Mouse (Mus musculus): ENCODE results near the gene Treh. TPM values are rescaled to one million over a fixed set of nuclear protein-coding genes. Genes with fewer than 3 reads are reported as not detected.
"Not testable (repeated sequence)": the region's sequence is repeated elsewhere in the genome, so short reads cannot be mapped to it uniquely, and the experiment has no call there.

The Treh gene
- polyA plus RNA-seq (2014; fragmentation: Nextera tagmentation; extraction: Ambion mirVana): not detected in 2 replicates

- no peaks in the 10 kb centered on the region for H3K4me1 ChIP-seq (ENCODE audit: control insufficient read depth, insufficient read depth, low read length)
- H3K9me3 ChIP-seq (ENCODE audit: control insufficient read depth, low read length): no peaks in the 10 kb centered on the region
- no peaks in the 10 kb centered on the region for H3K36me3 ChIP-seq (ENCODE audit: control insufficient read depth, insufficient read depth, low read length)
- no peak within 1 kb of the TSS for H3K9ac ChIP-seq (replicated peaks; ENCODE audit: low read length)
- ATAC-seq (ENCODE audit: low FRiP score, low TSS enrichment) (no peak), DNase-seq (no peak)
- H3K27me3 ChIP-seq (ENCODE audit: control insufficient read depth, insufficient read depth, low read length): no peaks in the 10 kb centered on the region
- WGBS: 84% methylated on average over 3 of the region's 3 CpGs
- H3K4me2 ChIP-seq (ENCODE audit: low read length): no peak within 1 kb of the TSS
- no peak within 1 kb of the TSS for H3K27ac ChIP-seq (replicated peaks; ENCODE audit: low read depth, low read length)
- H3K4me3 ChIP-seq (replicated peaks; ENCODE audit: low read depth, low read length): no peak within 1 kb of the TSS
Observed at GRCm38 (mm10) chr9:44673005-44673404, at the start of gene Treh. TSS of gene Treh (plus strand) at chr9:44673233.

- ATAC-seq (ENCODE audit: low FRiP score, low TSS enrichment): no peak
- Histone ChIP-seq H3K4me2 (ENCODE audit: low read length) (no peak overlapping the region), H3K36me3 (ENCODE audit: control insufficient read depth, insufficient read depth, low read length) (peaks cover 79% of the 10 kb centered on the region), H3K27ac (replicated peaks; ENCODE audit: low read depth, low read length) (no peak overlapping the region), H3K27me3 (ENCODE audit: control insufficient read depth, insufficient read depth, low read length) (no peaks in the 10 kb centered on the region), H3K9ac (replicated peaks; ENCODE audit: low read length) (no peak overlapping the region), H3K4me1 (ENCODE audit: control insufficient read depth, insufficient read depth, low read length) (no peaks in the 10 kb centered on the region), H3K9me3 (ENCODE audit: control insufficient read depth, low read length) (no peaks in the 10 kb centered on the region), H3K4me3 (replicated peaks; ENCODE audit: low read depth, low read length) (no peak overlapping the region)
- WGBS: 93% methylated on average over 5 of the region's 5 CpGs
- no peak for DNase-seq
Observed at GRCm38 (mm10) chr9:44624390-44624789, 48.6 kb upstream of the Treh start.

DNA sequence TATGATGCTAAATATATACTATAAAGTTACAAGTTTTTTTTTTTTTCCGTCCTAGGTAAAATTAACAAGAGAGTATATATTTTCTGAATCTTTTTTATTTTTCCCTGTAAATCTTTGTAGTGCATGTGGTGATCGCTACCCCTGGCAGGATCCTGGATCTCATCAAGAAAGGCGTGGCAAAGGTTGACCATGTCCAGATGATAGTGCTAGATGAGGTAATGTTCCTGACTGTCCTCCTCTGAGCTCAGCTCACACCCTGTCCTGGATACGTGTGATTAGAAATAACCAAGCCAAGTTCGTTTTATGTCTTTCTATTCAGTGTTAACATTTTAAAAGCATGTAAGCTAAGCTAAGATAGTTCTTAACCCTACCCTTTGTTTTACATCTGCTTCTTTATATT is 46.8 kb upstream of the Treh start:
- ATAC-seq (ENCODE audit: low FRiP score, low TSS enrichment) (no peak), DNase-seq (no peak)
- Histone ChIP-seq H3K4me1 (ENCODE audit: control insufficient read depth, insufficient read depth, low read length) (no peaks in the 10 kb centered on the region), H3K36me3 (ENCODE audit: control insufficient read depth, insufficient read depth, low read length) (peaks cover 84% of the 10 kb centered on the region), H3K9ac (replicated peaks; ENCODE audit: low read length) (no peak overlapping the region), H3K4me3 (replicated peaks; ENCODE audit: low read depth, low read length) (no peak overlapping the region), H3K9me3 (ENCODE audit: control insufficient read depth, low read length) (no peaks in the 10 kb centered on the region), H3K4me2 (ENCODE audit: low read length) (no peak overlapping the region), H3K27me3 (ENCODE audit: control insufficient read depth, insufficient read depth, low read length) (no peaks in the 10 kb centered on the region), H3K27ac (replicated peaks; ENCODE audit: low read depth, low read length) (no peak overlapping the region)
- 94% methylated on average over 5 of the region's 5 CpGs for WGBS

DNA sequence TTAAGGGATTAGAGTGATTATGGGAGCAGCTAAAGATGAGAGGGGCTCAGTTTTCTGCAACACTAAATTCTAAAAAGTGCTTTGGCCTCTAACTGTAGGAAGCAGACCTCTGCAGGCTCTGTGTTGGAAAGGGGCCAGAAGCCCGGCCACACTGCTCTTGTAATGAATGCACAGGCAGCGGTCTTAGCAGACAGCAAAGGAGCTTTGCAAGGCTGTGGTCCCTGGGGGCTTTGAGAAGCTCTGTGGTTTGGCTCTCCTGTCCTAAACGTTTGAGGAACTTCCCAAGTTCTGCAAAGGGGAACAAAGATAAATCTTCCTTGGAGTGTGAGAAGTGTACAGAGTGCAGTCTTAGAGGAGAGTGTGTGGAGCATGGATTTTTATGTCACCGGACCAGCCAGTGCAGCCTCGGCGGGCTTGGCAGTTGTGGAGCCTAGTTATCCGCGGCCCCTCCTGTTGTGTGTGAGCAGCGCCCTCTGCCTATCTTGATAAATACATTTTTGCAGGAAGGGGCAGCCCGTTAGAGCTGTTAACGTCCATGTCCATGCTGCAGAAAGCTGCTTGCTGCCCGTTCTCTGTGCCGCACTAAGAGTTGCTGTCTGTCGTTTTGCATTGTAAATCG is 35.4 kb upstream of the Treh start:
- no peaks in the 10 kb centered on the region for H3K9me3 ChIP-seq (ENCODE audit: control insufficient read depth, low read length)
- no peak for ATAC-seq (ENCODE audit: low FRiP score, low TSS enrichment)
- H3K27me3 ChIP-seq (ENCODE audit: control insufficient read depth, insufficient read depth, low read length): no peaks in the 10 kb centered on the region
- H3K9ac ChIP-seq (replicated peaks; ENCODE audit: low read length): no peak overlapping the region
- no peaks in the 10 kb centered on the region for H3K4me1 ChIP-seq (ENCODE audit: control insufficient read depth, insufficient read depth, low read length)
- no peak overlapping the region for H3K27ac ChIP-seq (replicated peaks; ENCODE audit: low read depth, low read length)
- H3K4me2 ChIP-seq (ENCODE audit: low read length): no peak overlapping the region
- H3K4me3 ChIP-seq (replicated peaks; ENCODE audit: low read depth, low read length): no peak overlapping the region
- 64% methylated on average over 15 of the region's 15 CpGs for WGBS
- DNase-seq: peak; percentile 72
- peaks cover 69% of the 10 kb centered on the region for H3K36me3 ChIP-seq (ENCODE audit: control insufficient read depth, insufficient read depth, low read length)

DNA sequence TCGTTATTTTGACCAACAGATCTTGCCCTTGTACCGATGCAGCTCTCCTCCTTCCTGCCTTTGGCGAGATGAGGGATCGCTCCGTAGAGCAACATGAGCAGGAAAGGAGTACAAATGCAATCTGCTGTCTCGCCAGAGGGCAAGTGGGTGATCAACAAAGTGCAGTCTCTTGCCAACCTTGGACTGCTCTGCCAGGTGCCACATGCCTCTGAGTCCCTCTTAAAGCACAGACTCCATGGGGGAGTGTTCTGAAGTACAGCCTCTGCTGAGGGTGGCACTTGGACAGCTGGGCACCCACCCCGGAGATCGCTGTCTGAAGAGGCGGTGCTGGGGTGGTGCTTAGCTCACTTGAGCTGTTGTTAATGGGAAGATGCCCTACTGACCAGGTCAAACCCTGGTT is 34.3 kb upstream of the Treh start:
- not testable (repeated sequence) for DNase-seq; H3K27me3 ChIP-seq (ENCODE audit: control insufficient read depth, insufficient read depth, low read length); H3K9ac ChIP-seq (replicated peaks; ENCODE audit: low read length); H3K9me3 ChIP-seq (ENCODE audit: control insufficient read depth, low read length); H3K27ac ChIP-seq (replicated peaks; ENCODE audit: low read depth, low read length); ATAC-seq (ENCODE audit: low FRiP score, low TSS enrichment); H3K4me1 ChIP-seq (ENCODE audit: control insufficient read depth, insufficient read depth, low read length); H3K4me2 ChIP-seq (ENCODE audit: low read length); H3K4me3 ChIP-seq (replicated peaks; ENCODE audit: low read depth, low read length)
- H3K36me3 ChIP-seq (ENCODE audit: control insufficient read depth, insufficient read depth, low read length): peaks cover 58% of the 10 kb centered on the region
- WGBS: 94% methylated on average over 9 of the region's 9 CpGs

DNA sequence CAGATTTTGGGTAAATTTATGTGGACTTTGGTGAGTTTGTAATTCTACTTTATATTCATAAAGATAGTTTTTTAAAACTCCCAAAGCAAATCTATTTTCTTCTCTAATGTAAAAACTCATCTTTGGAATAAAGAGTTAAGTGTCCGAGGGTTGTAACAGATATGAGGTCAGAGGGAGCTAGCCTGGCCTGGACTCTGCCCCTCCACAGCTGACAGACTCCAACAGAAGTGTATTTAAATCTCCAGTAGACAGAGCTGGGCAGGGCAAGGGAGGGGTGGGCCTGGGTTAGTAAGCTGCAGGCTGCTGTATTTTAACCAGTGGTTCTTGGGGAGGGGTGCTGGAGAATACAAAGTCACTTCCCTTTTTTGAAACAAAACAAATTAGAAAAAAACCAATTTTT is 33.0 kb upstream of the Treh start:
- not testable (repeated sequence) for H3K27me3 ChIP-seq (ENCODE audit: control insufficient read depth, insufficient read depth, low read length); H3K4me1 ChIP-seq (ENCODE audit: control insufficient read depth, insufficient read depth, low read length); H3K4me3 ChIP-seq (replicated peaks; ENCODE audit: low read depth, low read length); H3K9me3 ChIP-seq (ENCODE audit: control insufficient read depth, low read length); DNase-seq; ATAC-seq (ENCODE audit: low FRiP score, low TSS enrichment); H3K27ac ChIP-seq (replicated peaks; ENCODE audit: low read depth, low read length); H3K4me2 ChIP-seq (ENCODE audit: low read length); H3K9ac ChIP-seq (replicated peaks; ENCODE audit: low read length)
- WGBS: 84% methylated on average over 1 of the region's 1 CpGs
- H3K36me3 ChIP-seq (ENCODE audit: control insufficient read depth, insufficient read depth, low read length): peaks cover 45% of the 10 kb centered on the region

DNA sequence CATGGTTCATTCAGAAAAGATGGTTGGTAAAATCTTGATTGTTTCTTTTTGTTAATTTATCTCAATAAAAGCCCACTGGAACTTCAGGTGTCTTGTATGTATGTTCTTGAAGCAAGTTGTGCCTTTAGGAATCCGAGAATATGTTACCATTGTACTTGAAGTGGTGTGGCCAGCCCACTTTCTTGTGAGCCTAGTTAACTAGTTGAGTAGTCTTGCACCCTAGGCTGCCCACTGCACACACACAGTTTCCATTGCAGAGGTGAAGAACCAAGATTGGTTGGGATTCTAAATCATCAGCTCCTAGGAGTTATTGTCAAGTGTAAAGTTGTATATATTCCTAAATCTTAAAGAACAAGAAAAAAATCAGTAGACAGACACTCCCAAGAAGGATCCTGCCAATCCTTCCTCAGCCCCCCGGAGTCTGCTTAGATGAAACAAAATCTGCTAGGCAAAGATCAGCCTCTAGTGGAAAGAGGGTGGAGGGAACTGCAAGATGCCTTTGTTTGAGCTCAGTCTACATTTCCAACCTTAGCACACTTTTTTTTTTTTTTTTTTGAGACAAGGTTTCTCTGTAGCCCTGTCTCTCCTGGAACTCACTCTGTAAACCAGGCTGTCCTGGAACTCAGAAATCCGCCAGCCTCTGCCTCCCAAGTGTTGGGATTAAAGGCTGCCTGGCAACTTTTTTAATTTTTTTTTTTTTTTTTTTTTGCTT is 32.2 kb upstream of the Treh start:
- ATAC-seq (ENCODE audit: low FRiP score, low TSS enrichment) (no peak), DNase-seq (no peak)
- Histone ChIP-seq H3K4me2 (ENCODE audit: low read length) (no peak overlapping the region), H3K4me1 (ENCODE audit: control insufficient read depth, insufficient read depth, low read length) (no peaks in the 10 kb centered on the region), H3K36me3 (ENCODE audit: control insufficient read depth, insufficient read depth, low read length) (peaks cover 37% of the 10 kb centered on the region), H3K4me3 (replicated peaks; ENCODE audit: low read depth, low read length) (no peak overlapping the region), H3K9ac (replicated peaks; ENCODE audit: low read length) (no peak overlapping the region), H3K9me3 (ENCODE audit: control insufficient read depth, low read length) (no peaks in the 10 kb centered on the region), H3K27ac (replicated peaks; ENCODE audit: low read depth, low read length) (no peak overlapping the region), H3K27me3 (ENCODE audit: control insufficient read depth, insufficient read depth, low read length) (no peaks in the 10 kb centered on the region)
- 89% methylated on average over 3 of the region's 3 CpGs for WGBS

GRCm38 (mm10) chr9:44641616-44642015 is 31.4 kb upstream of the Treh start:
- WGBS: 93% methylated on average over 2 of the region's 2 CpGs
- DNase-seq: no peak

GRCm38 (mm10) chr9:44643103-44643502 is 29.9 kb upstream of the Treh start:
- Histone ChIP-seq H3K4me2 (ENCODE audit: low read length) (no peak overlapping the region), H3K27ac (replicated peaks; ENCODE audit: low read depth, low read length) (no peak overlapping the region), H3K9ac (replicated peaks; ENCODE audit: low read length) (no peak overlapping the region), H3K9me3 (ENCODE audit: control insufficient read depth, low read length) (no peaks in the 10 kb centered on the region), H3K36me3 (ENCODE audit: control insufficient read depth, insufficient read depth, low read length) (peaks cover 15% of the 10 kb centered on the region), H3K27me3 (ENCODE audit: control insufficient read depth, insufficient read depth, low read length) (no peaks in the 10 kb centered on the region), H3K4me1 (ENCODE audit: control insufficient read depth, insufficient read depth, low read length) (no peaks in the 10 kb centered on the region), H3K4me3 (replicated peaks; ENCODE audit: low read depth, low read length) (no peak overlapping the region)
- DNase-seq: no peak
- ATAC-seq (ENCODE audit: low FRiP score, low TSS enrichment): no peak
- WGBS: 95% methylated on average over 7 of the region's 7 CpGs

More at GRCm38 (mm10) chr9:44641616-44642015, 31.4 kb upstream of the Treh start:
- Histone ChIP-seq H3K27ac (replicated peaks; ENCODE audit: low read depth, low read length) (no peak overlapping the region), H3K4me2 (ENCODE audit: low read length) (no peak overlapping the region), H3K36me3 (ENCODE audit: control insufficient read depth, insufficient read depth, low read length) (peaks cover 29% of the 10 kb centered on the region), H3K4me1 (ENCODE audit: control insufficient read depth, insufficient read depth, low read length) (no peaks in the 10 kb centered on the region), H3K4me3 (replicated peaks; ENCODE audit: low read depth, low read length) (no peak overlapping the region), H3K9ac (replicated peaks; ENCODE audit: low read length) (no peak overlapping the region), H3K27me3 (ENCODE audit: control insufficient read depth, insufficient read depth, low read length) (no peaks in the 10 kb centered on the region), H3K9me3 (ENCODE audit: control insufficient read depth, low read length) (no peaks in the 10 kb centered on the region)
- no peak for ATAC-seq (ENCODE audit: low FRiP score, low TSS enrichment)
